Mouse (Mus musculus): ENCODE measurements around the gene Rfx8. TPM values are rescaled to one million over a fixed set of nuclear protein-coding genes. Genes with fewer than 3 reads are reported as not detected.

Rfx8 gene
- total and polyA plus RNA-seq, 3 experiments, result not detected

GRCm38 (mm10) chr1:39695198-39695597, 25.6 kb downstream of the Rfx8 start:
- H3K9ac ChIP-seq (ENCODE audit: control insufficient read depth, low read depth, low read length, poor library complexity, severe bottlenecking), result no peak overlapping the region
- no peak overlapping the region for H3K4me3 ChIP-seq (ENCODE audit: control insufficient read depth in 1 of 2, insufficient read depth in 1 of 2, low read depth in 2 of 2, low read length in 2 of 2)
- DNase-seq (ENCODE audit: low read depth, low spot score), result no peak
- H3K4me1 ChIP-seq (ENCODE audit: control insufficient read depth in 1 of 2, insufficient read depth in 2 of 2, low read length in 2 of 2), result no peaks in the 10 kb centered on the region
- H3K79me2 ChIP-seq (ENCODE audit: control insufficient read depth, insufficient read depth, low read length, poor library complexity), result no peaks in the 10 kb centered on the region
- no peak overlapping the region for H3K27ac ChIP-seq (ENCODE audit: control insufficient read depth, low read depth, low read length)
- no peaks in the 10 kb centered on the region for H3K36me3 ChIP-seq (ENCODE audit: control insufficient read depth in 1 of 2, insufficient read depth in 2 of 2, low read length in 2 of 2)
- TF ChIP-seq RAD21 (IDR thresholded peaks at IDR 0.05; ENCODE audit: low read depth, low read length) (no peak), POLR2A (IDR thresholded peaks at IDR 0.05; ENCODE audit: control insufficient read depth in 1 of 2, insufficient read depth in 1 of 2, low read depth in 1 of 2, low read length in 2 of 2, poor library complexity in 1 of 2) (no peak), ZNF384 (IDR thresholded peaks at IDR 0.05; ENCODE audit: low read depth, low read length) (no peak), TCF12 (IDR thresholded peaks at IDR 0.05; ENCODE audit: low read depth, low read length) (no peak), HCFC1 (IDR thresholded peaks at IDR 0.05; ENCODE audit: low read depth, low read length) (no peak), ZKSCAN1 (IDR thresholded peaks at IDR 0.05; ENCODE audit: low read depth, low read length) (no peak), E2F4 (IDR thresholded peaks at IDR 0.05; ENCODE audit: borderline replicate concordance, low read depth, low read length) (no peak), ETS1 (IDR thresholded peaks at IDR 0.05; ENCODE audit: low read depth, low read length) (no peak), JUND (IDR thresholded peaks at IDR 0.05; ENCODE audit: low read depth, low read length) (no peak), POLR2AphosphoS2 (IDR thresholded peaks at IDR 0.05; ENCODE audit: low read length) (no peak), ELF1 (IDR thresholded peaks at IDR 0.05; ENCODE audit: low read depth, low read length) (no peak), TBP (IDR thresholded peaks at IDR 0.05; ENCODE audit: low read depth, low read length) (no peak), MEF2A (IDR thresholded peaks at IDR 0.05; ENCODE audit: extremely low read depth, insufficient replicate concordance, low read depth, low read length, poor library complexity, severe bottlenecking) (no peak), NELFE (IDR thresholded peaks at IDR 0.05; ENCODE audit: low read depth, low read length) (no peak), SIN3A (IDR thresholded peaks at IDR 0.05; ENCODE audit: low read length) (no peak), ZC3H11A (IDR thresholded peaks at IDR 0.05; ENCODE audit: low read depth, low read length) (no peak), MYB (IDR thresholded peaks at IDR 0.05; ENCODE audit: low read depth, low read length) (no peak), CHD1 (IDR thresholded peaks at IDR 0.05; ENCODE audit: low read depth, low read length) (no peak), MAZ (IDR thresholded peaks at IDR 0.05; ENCODE audit: low read depth, low read length) (no peak), POLR2AphosphoS5 (IDR thresholded peaks at IDR 0.05; ENCODE audit: borderline replicate concordance, low read depth, low read length) (no peak)
- no peaks in the 10 kb centered on the region; a peak in 1 of 4 replicates for H3K27me3 ChIP-seq (ENCODE audit: control insufficient read depth in 1 of 2, insufficient read depth in 2 of 2, low read length in 2 of 2)
- H3K9me3 ChIP-seq (replicated peaks; ENCODE audit: insufficient read depth, low read length), result no peaks in the 10 kb centered on the region

- DNase-seq (ENCODE audit: low read depth, low spot score), result no peak
- Histone ChIP-seq H3K4me3 (ENCODE audit: control insufficient read depth in 1 of 2, insufficient read depth in 1 of 2, low read depth in 2 of 2, low read length in 2 of 2) (no peak overlapping the region), H3K27ac (ENCODE audit: control insufficient read depth, low read depth, low read length) (no peak overlapping the region), H3K4me1 (ENCODE audit: control insufficient read depth in 1 of 2, insufficient read depth in 2 of 2, low read length in 2 of 2) (no peaks in the 10 kb centered on the region), H3K36me3 (ENCODE audit: control insufficient read depth in 1 of 2, insufficient read depth in 2 of 2, low read length in 2 of 2) (no peaks in the 10 kb centered on the region), H3K9me3 (replicated peaks; ENCODE audit: insufficient read depth, low read length) (no peaks in the 10 kb centered on the region), H3K79me2 (ENCODE audit: control insufficient read depth, insufficient read depth, low read length, poor library complexity) (no peaks in the 10 kb centered on the region), H3K9ac (ENCODE audit: control insufficient read depth, low read depth, low read length, poor library complexity, severe bottlenecking) (no peak overlapping the region), H3K27me3 (ENCODE audit: control insufficient read depth in 1 of 2, insufficient read depth in 2 of 2, low read length in 2 of 2) (no peaks in the 10 kb centered on the region; a peak in 1 of 4 replicates)
- no peak for TF ChIP-seq ZNF384 (IDR thresholded peaks at IDR 0.05; ENCODE audit: low read depth, low read length)
- no peak for TF ChIP-seq KAT2A (conservative IDR thresholded peaks at IDR 0.05; ENCODE audit: low read depth, low read length)
- TF ChIP-seq MYB (IDR thresholded peaks at IDR 0.05; ENCODE audit: low read depth, low read length), result no peak
- TF ChIP-seq BHLHE40 (IDR thresholded peaks at IDR 0.05; ENCODE audit: borderline replicate concordance, low read depth, low read length), result no peak
- TF ChIP-seq SMC3 (IDR thresholded peaks at IDR 0.05; ENCODE audit: low read depth, low read length), result no peak
- TF ChIP-seq SIN3A (IDR thresholded peaks at IDR 0.05; ENCODE audit: low read length), result no peak
- no peak for TF ChIP-seq HCFC1 (IDR thresholded peaks at IDR 0.05; ENCODE audit: low read depth, low read length)
- TF ChIP-seq NELFE (IDR thresholded peaks at IDR 0.05; ENCODE audit: low read depth, low read length), result no peak
- TF ChIP-seq EP300 (IDR thresholded peaks at IDR 0.05; ENCODE audit: low read depth in 1 of 2, low read length in 2 of 2), result no peak
- no peak for TF ChIP-seq E2F4 (IDR thresholded peaks at IDR 0.05; ENCODE audit: borderline replicate concordance, low read depth, low read length)
- no peak for TF ChIP-seq POLR2AphosphoS2 (IDR thresholded peaks at IDR 0.05; ENCODE audit: low read length)
- TF ChIP-seq USF1 (IDR thresholded peaks at IDR 0.05; ENCODE audit: low read depth, low read length), result no peak
- no peak for TF ChIP-seq CHD1 (IDR thresholded peaks at IDR 0.05; ENCODE audit: low read depth, low read length)
- TF ChIP-seq TBP (IDR thresholded peaks at IDR 0.05; ENCODE audit: low read depth, low read length), result no peak
- no peak for TF ChIP-seq ZKSCAN1 (IDR thresholded peaks at IDR 0.05; ENCODE audit: low read depth, low read length)
- no peak for TF ChIP-seq MAZ (IDR thresholded peaks at IDR 0.05; ENCODE audit: low read depth, low read length)
- TF ChIP-seq POLR2AphosphoS5 (IDR thresholded peaks at IDR 0.05; ENCODE audit: borderline replicate concordance, low read depth, low read length), result no peak
- no peak for TF ChIP-seq POLR2A (IDR thresholded peaks at IDR 0.05; ENCODE audit: control insufficient read depth in 1 of 2, insufficient read depth in 1 of 2, low read depth in 1 of 2, low read length in 2 of 2, poor library complexity in 1 of 2)
Observed at GRCm38 (mm10) chr1:39694756-39695155, 26.0 kb downstream of the Rfx8 start.
